Mouse (Mus musculus) c-Kit-positive CD71-negative TER-119-negative erythroid progenitor cells, embryonic 14.5 days (primary cell): ENCODE results near the gene Myl12a.

Experiments used
- DNase-seq: peaks from one replicate; pipeline ENCODE4 v3.0.0-alpha.2; 2013; ENCODE audit warnings: low read depth

Gene Myl12a

GRCm38 (mm10) chr17:71002744-71003094 is at the start of gene Myl12a:
Gene Myl12a, minus strand, starts transcription at chr17:71002878.
- DNase-seq: no peak

- no peak for DNase-seq
These were observed 46.6 kb upstream of the Myl12a start for GRCm38 (mm10) chr17:71049292-71049691.

- DNase-seq: no peak
These were observed 44.2 kb upstream of the Myl12a start for GRCm38 (mm10) chr17:71046856-71047255.

- no peak for DNase-seq
These were observed 42.9 kb upstream of the Myl12a start for GRCm38 (mm10) chr17:71045591-71045990.

- DNase-seq: no peak
These were observed 40.0 kb upstream of the Myl12a start for GRCm38 (mm10) chr17:71042645-71043044.

- DNase-seq: no peak
These were observed 37.9 kb upstream of the Myl12a start for GRCm38 (mm10) chr17:71040582-71040880.

- no peak for DNase-seq
These were observed 37.3 kb upstream of the Myl12a start for GRCm38 (mm10) chr17:71039851-71040581.

GRCm38 (mm10) chr17:71038812-71039211 is 36.1 kb upstream of the Myl12a start:
- no peak for DNase-seq

GRCm38 (mm10) chr17:71037188-71037587 is 34.5 kb upstream of the Myl12a start:
- DNase-seq: no peak

- no peak for DNase-seq
These were observed 31.8 kb upstream of the Myl12a start for GRCm38 (mm10) chr17:71034472-71034871.

- DNase-seq: no peak
These were observed 30.0 kb upstream of the Myl12a start for GRCm38 (mm10) chr17:71032719-71033118.

GRCm38 (mm10) chr17:71027186-71027585 is 24.5 kb upstream of the Myl12a start:
- DNase-seq: no peak

GRCm38 (mm10) chr17:71025922-71026321 is 23.2 kb upstream of the Myl12a start:
- no peak for DNase-seq

GRCm38 (mm10) chr17:71024071-71024470 is 21.4 kb upstream of the Myl12a start:
- DNase-seq: no peak

- no peak for DNase-seq
These were observed 20.2 kb upstream of the Myl12a start for GRCm38 (mm10) chr17:71022841-71023240.

- DNase-seq: no peak
These were observed 17.2 kb upstream of the Myl12a start for GRCm38 (mm10) chr17:71019860-71020259.

GRCm38 (mm10) chr17:71019309-71019655 is 16.6 kb upstream of the Myl12a start:
- no peak for DNase-seq

- no peak for DNase-seq
These were observed 16.1 kb upstream of the Myl12a start for GRCm38 (mm10) chr17:71018616-71019308.

- no peak for DNase-seq
These were observed 15.5 kb upstream of the Myl12a start for GRCm38 (mm10) chr17:71018151-71018550.

- no peak for DNase-seq
These were observed 14.8 kb upstream of the Myl12a start for GRCm38 (mm10) chr17:71017457-71017998.

GRCm38 (mm10) chr17:71014911-71015310 is 12.2 kb upstream of the Myl12a start:
- DNase-seq: no peak

GRCm38 (mm10) chr17:71013105-71013504 is 10.4 kb upstream of the Myl12a start:
- DNase-seq: no peak

- DNase-seq: no peak
These were observed 9.4 kb upstream of the Myl12a start for GRCm38 (mm10) chr17:71011931-71012662.
